Mouse (Mus musculus): ENCODE data around the gene Axin2. TPM values are rescaled to one million over a fixed set of nuclear protein-coding genes. Genes with fewer than 3 reads are reported as not detected.

Axin2 gene
- total RNA-seq, 2 experiments from 2014 or later, result 2.0 to 5.7 TPM

- ATAC-seq (replicated peaks; ENCODE audit: low FRiP score, low TSS enrichment, poor library complexity, severe bottlenecking), result no peak
Observed at GRCm38 (mm10) chr11:108958349-108958748, 38.2 kb downstream of the Axin2 start.

- ATAC-seq (replicated peaks; ENCODE audit: low FRiP score, low TSS enrichment, poor library complexity, severe bottlenecking), result no peak
Observed at GRCm38 (mm10) chr11:108959196-108959595, 39.0 kb downstream of the Axin2 start.

- ATAC-seq (replicated peaks; ENCODE audit: low FRiP score, low TSS enrichment, poor library complexity, severe bottlenecking), result no peak
Observed at GRCm38 (mm10) chr11:108961651-108962065, 41.5 kb downstream of the Axin2 start.

GRCm38 (mm10) chr11:108963476-108964232, 43.5 kb downstream of the Axin2 start:
- ATAC-seq (replicated peaks; ENCODE audit: low FRiP score, low TSS enrichment, poor library complexity, severe bottlenecking), result no peak

GRCm38 (mm10) chr11:108965740-108966139, 45.6 kb downstream of the Axin2 start:
- ATAC-seq (replicated peaks; ENCODE audit: low FRiP score, low TSS enrichment, poor library complexity, severe bottlenecking), result no peak

- no peak for ATAC-seq (replicated peaks; ENCODE audit: low FRiP score, low TSS enrichment, poor library complexity, severe bottlenecking)
Observed at GRCm38 (mm10) chr11:108973459-108973858, 53.3 kb downstream of the Axin2 start.

- no peak for ATAC-seq (replicated peaks; ENCODE audit: low FRiP score, low TSS enrichment, poor library complexity, severe bottlenecking)
Observed at GRCm38 (mm10) chr11:108973866-108974265, 53.7 kb downstream of the Axin2 start.

GRCm38 (mm10) chr11:108975583-108975982, 55.4 kb downstream of the Axin2 start:
- no peak for ATAC-seq (replicated peaks; ENCODE audit: low FRiP score, low TSS enrichment, poor library complexity, severe bottlenecking)

- no peak for ATAC-seq (replicated peaks; ENCODE audit: low FRiP score, low TSS enrichment, poor library complexity, severe bottlenecking)
Observed at GRCm38 (mm10) chr11:108980530-108980929, 60.4 kb downstream of the Axin2 start.

- no peak for ATAC-seq (replicated peaks; ENCODE audit: low FRiP score, low TSS enrichment, poor library complexity, severe bottlenecking)
Observed at GRCm38 (mm10) chr11:108981012-108981411, 60.9 kb downstream of the Axin2 start.

- ATAC-seq (replicated peaks; ENCODE audit: low FRiP score, low TSS enrichment, poor library complexity, severe bottlenecking), result no peak
Observed at GRCm38 (mm10) chr11:108983409-108984064, 63.4 kb downstream of the Axin2 start.

GRCm38 (mm10) chr11:108984711-108985419, 64.7 kb downstream of the Axin2 start:
- ATAC-seq (replicated peaks; ENCODE audit: low FRiP score, low TSS enrichment, poor library complexity, severe bottlenecking), result no peak

- no peak for ATAC-seq (replicated peaks; ENCODE audit: low FRiP score, low TSS enrichment, poor library complexity, severe bottlenecking)
Observed at GRCm38 (mm10) chr11:108985836-108986235, 65.7 kb downstream of the Axin2 start.

GRCm38 (mm10) chr11:108987226-108987625, 67.1 kb downstream of the Axin2 start:
- ATAC-seq (replicated peaks; ENCODE audit: low FRiP score, low TSS enrichment, poor library complexity, severe bottlenecking), result no peak

- ATAC-seq (replicated peaks; ENCODE audit: low FRiP score, low TSS enrichment, poor library complexity, severe bottlenecking), result no peak
Observed at GRCm38 (mm10) chr11:108987705-108988104, 67.6 kb downstream of the Axin2 start.

GRCm38 (mm10) chr11:108988258-108988657, 68.1 kb downstream of the Axin2 start:
- no peak for ATAC-seq (replicated peaks; ENCODE audit: low FRiP score, low TSS enrichment, poor library complexity, severe bottlenecking)

- no peak for ATAC-seq (replicated peaks; ENCODE audit: low FRiP score, low TSS enrichment, poor library complexity, severe bottlenecking)
Observed at GRCm38 (mm10) chr11:108989940-108990339, 69.8 kb downstream of the Axin2 start.

- no peak for ATAC-seq (replicated peaks; ENCODE audit: low FRiP score, low TSS enrichment, poor library complexity, severe bottlenecking)
Observed at GRCm38 (mm10) chr11:108993414-108993813, 73.3 kb downstream of the Axin2 start.

GRCm38 (mm10) chr11:108995196-108995989, 75.2 kb downstream of the Axin2 start:
- no peak for ATAC-seq (replicated peaks; ENCODE audit: low FRiP score, low TSS enrichment, poor library complexity, severe bottlenecking)
